Mouse (Mus musculus): ENCODE data around the gene Alk.

- TF ChIP-seq EP300 (IDR thresholded peaks at IDR 0.05; ENCODE audit: low read depth) (no peak), CTCF (IDR thresholded peaks at IDR 0.05; ENCODE audit: low read depth) (peak; percentile 54)
Measured at GRCm38 (mm10) chr17:71909107-71909506, 695.3 kb downstream of the Alk start.

Measured in liver, embryonic 14.5 days (tissue).